Mouse (Mus musculus): ENCODE measurements around the gene Usp20.

The Usp20 gene

GRCm38 (mm10) chr2:31040043-31040442 is 58.0 kb downstream of the Usp20 start:
- no peak for DNase-seq (ENCODE audit: low read depth, low spot score)

DNA sequence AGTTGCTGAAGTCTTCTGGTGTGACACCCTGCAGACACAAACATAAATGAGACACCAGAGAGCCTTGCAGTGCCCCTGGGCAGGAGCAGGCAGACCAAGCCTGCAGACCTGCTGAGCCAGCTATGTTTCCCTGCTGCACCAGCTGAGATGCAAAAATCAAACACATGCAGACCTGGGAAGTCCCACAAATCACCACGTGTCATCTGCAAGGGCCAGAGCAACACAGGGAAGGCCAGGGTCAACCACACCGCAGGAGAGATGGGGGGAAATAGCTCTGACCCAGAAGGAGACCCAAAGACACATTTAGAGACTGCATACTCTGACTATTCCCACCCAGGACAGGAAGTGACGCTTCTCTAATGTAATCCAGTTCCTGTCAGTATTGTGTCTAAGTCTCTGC is 58.4 kb downstream of the Usp20 start:
- DNase-seq (ENCODE audit: low read depth, low spot score) = no peak

DNA sequence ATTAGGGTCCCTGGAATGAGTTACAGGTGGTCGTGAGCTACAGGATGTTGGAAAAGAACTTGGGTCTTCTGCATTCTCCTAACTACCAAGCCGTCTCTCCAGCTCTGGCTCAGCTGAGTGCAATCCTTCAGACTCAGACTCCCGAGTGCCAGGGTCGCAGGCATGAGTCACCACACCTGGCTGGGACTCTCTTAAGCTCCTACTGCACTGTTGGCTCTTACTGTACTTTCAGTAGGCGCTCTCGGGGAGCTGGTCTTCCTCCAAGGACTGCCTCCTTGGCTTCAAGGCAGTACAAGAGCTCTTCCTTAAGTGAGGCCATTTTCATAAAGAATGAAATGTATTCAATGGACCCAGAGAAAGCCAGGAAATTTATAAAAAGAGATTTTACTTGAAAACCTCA is 59.3 kb downstream of the Usp20 start:
- DNase-seq (ENCODE audit: low read depth, low spot score) = no peak

GRCm38 (mm10) chr2:31042881-31043280 is 60.8 kb downstream of the Usp20 start:
- DNase-seq (ENCODE audit: low read depth, low spot score) = no peak

DNA sequence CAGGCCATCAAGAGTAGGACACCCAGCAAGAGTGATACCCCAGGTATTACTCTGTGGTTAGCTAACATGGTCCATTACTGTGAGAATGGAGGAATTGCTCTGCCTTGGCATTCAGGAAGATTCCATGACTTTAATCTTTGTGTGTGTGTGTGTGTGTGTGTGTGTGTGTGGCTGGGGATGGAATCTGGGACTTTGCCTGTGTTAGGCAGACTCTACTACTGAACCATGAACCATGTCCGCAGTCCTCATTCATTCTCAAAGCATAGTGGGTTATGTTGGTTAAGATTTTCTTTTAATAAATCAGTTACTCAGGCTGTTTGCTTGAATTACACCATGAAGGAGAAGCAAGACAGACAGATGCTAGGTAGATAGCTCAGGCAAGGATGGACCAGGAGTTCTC is 61.8 kb downstream of the Usp20 start:
- no peak for DNase-seq (ENCODE audit: low read depth, low spot score)

GRCm38 (mm10) chr2:31048037-31048436 is 66.0 kb downstream of the Usp20 start:
- no peak for DNase-seq (ENCODE audit: low read depth, low spot score)

DNA sequence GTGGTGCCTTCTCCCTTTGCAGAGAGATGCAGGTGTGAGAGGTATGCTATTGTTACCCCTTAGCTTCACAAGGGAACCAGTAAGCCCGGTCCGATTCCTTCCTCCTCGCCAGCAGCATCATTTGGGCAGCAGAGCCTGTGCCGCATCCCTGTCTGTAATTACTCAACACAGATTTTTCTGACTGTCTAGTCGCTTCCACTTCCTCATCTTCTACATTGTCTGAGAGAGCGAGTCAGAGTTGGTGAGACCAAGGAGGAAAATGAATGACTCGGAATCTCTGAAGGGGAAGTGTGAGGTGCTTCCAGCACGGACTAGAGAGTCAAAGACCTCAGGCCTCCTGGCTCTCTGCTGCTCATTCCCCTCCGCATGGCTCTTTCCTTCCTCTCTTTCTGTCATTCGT is 70.4 kb downstream of the Usp20 start:
- DNase-seq (ENCODE audit: low read depth, low spot score) = no peak

- DNase-seq (ENCODE audit: low read depth, low spot score) = no peak
Measured at GRCm38 (mm10) chr2:31053426-31053825, 71.3 kb downstream of the Usp20 start.

GRCm38 (mm10) chr2:31053851-31054340 is 71.8 kb downstream of the Usp20 start:
- DNase-seq (ENCODE audit: low read depth, low spot score) = no peak

DNA sequence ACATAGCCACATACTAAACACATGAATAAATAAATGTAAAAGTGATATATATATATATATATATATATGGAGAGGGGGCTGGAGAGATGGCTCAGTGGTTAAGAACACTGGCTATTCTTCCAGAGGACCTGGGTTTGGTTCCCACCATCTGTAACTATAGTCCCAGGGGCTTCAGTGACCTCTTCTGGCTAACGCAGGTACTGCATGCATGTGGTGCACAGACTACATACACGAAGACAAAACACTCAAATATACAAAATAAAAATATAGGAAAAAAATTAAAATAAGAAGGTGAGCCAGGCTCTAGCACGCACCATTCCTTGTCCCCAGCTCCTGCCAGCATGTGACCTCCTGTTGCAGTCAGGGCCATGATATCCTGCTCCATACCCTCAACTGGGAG is 74.0 kb downstream of the Usp20 start:
- DNase-seq (ENCODE audit: low read depth, low spot score) = no peak

DNA sequence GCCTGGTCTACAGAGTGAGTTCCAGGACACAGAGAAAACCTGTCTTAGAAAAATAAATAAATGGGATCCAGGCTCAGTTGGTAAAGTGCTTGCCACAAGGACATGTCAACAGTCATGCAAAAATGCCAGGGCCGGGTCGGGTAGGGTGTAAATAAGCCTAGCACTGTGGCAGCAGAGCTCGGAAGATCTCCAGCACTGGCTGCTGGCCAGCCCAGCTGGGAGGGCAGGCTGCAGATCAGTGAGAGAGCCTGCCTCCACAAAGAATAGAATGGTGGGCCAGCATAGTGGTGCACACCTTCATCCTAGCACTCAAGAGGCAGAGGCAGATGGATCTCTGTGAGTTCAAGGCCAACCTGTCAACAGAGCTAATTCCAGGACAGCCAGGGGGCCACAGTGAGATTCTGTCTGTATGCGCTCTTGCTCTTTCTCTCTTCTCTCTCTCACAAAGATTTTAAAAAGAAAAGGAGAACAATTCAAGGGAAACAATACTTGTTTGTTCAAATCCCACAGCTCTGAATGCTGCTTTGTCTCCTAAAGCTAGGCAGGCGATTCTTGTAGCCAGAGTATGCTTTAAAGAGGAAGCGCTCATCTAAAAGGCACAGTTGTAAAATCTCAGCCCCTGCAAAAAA is 75.6 kb downstream of the Usp20 start:
- DNase-seq (ENCODE audit: low read depth, low spot score) = no peak

DNA sequence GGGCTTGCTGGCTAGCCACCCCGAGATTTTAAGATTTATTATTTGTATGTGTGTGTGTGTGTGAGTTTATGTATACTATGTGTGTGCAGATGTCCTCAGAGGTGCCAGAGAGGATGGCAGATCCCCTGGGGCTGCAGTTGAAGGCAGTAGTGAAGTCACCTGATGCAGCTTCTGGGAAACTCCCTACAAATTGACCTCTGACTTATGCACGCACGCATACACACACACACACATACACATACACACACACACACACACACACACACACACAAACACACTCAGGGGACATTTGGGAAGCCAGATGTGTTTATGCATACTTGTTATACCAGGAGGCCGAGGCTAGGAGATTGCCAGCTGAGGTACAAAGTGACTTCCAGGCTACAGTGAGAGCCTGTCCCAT is 76.4 kb downstream of the Usp20 start:
- DNase-seq (ENCODE audit: low read depth, low spot score) = no peak

DNA sequence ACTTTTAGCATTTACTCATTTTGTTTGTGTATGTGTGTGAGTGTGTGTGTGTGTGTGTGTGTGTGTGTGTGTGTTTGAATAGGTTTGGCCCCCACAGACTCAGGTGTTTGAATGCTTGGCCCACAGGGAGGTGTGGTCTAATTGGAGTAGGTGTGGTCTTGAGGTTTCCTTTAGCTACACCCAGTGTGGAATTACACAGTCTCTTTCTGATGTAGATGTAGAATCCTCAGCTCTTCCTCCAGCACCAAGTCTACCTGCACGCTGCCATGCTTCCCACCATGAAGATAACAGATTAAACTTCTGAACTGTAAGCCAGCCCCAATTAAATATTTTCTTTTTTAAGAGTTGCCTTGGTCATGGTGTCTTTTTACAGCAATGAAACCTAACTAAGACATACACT is 78.2 kb downstream of the Usp20 start:
- no peak for DNase-seq (ENCODE audit: low read depth, low spot score)

DNA sequence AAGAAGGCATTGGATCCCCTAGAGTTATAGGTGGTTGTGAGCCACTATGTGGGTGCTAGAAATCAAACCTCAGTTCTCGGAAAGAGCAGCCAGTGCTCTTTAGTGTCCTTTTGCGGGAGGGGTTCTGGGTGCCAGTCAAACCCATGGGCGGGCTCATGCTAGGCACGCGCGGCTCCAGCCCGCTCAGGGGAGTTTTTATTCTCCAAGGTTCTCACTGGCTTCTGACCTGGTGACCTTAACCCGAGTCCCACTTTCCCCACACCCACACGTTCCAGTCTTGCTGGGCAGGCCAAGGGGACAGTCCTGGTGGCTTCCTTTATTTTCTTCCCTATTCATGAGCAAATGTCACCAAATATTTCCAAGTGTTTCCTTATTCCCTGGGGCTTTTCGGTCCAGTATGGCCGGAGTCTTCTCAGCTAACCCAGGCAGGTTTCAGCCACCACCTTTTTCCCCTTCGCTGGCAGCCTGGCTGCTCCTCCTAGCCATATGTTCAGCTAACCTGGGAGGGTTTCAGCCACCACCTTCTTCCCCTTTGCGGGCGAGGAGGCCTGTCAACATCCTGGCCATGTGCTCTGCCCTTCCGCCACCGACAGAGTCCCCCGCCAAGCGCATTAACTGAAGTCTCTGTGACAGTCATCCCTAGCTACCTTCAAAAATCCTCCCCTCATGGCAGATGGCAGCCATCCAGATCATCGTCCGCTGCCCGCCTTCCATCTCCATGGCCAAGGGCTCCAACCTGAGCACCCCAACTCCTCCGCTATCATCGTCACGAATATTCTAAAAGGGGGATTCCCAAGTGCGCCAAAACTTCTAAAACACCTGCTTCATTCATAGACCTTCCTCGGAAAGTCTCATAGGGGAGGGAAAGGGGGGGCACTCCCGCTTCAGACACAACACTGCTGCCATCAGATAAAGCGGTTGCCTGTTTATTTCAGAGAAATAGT is 79.0 kb downstream of the Usp20 start:
- DNase-seq (ENCODE audit: low read depth, low spot score) = no peak

DNA sequence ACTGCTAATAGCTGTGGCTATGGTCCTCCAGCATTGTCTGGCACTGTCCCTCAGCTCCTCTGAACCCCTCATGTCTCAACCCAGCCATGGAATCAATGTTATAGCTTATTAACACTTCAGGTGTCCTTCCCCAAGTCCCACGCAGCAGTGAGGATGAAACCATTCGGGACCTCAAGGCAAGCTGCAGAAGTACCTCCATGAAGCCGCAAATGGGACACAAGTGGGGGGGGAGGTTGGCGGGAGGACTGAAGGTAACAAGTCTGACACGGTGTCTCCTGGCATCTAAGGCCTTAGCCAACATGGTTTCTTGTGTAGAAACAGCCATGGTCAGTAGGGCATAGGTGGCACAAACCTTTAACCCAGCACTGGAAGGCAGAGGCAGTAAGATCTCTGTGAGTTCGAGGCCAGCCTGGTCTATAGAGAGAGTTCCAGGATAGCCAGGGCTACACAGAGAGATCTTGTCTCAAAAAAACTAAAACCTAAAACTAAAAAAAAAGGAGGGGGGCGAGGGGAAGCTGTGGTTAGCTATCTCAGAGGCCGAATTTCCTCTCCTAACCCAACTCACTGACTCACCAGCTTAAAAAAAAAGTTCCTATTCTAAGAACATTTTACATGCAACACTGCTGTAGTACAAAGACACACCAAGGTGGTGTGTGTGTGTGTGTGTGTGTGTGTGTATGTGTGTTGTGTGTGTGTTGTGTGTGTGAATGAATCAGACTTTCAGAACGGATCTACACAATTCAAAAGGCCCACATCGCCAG is 80.0 kb downstream of the Usp20 start:
- DNase-seq (ENCODE audit: low read depth, low spot score) = no peak

GRCm38 (mm10) chr2:31066019-31066789 is 84.1 kb downstream of the Usp20 start:
- no peak for DNase-seq (ENCODE audit: low read depth, low spot score)

DNA sequence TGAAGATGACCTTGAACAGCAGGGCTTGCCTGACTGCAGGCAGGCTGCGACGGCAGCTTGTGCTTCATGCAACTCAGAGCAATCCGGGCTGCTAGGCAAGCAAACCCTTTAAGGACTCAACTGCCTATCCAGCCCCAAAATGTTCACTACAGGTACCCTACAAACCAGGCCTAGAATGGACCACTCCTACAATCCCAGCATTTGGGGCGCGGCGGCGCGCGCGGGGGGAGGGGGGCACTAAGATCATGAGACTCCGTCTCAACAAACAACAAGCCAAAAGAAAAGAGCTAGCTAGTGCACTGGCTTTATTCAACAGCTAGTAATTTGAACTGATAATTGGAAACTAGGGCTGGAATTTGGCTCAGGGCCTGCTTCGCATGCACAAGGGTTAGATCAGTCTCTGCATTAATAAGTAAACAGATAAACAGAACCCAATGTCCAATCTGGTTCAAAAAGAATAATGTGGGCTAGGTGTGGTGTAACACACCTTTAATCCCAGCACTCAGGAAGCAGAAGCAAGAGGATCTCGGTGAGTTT is 85.0 kb downstream of the Usp20 start:
- DNase-seq (ENCODE audit: low read depth, low spot score) = no peak

GRCm38 (mm10) chr2:31067696-31068245 is 85.7 kb downstream of the Usp20 start:
- no peak for DNase-seq (ENCODE audit: low read depth, low spot score)

- no peak for DNase-seq (ENCODE audit: low read depth, low spot score)
Measured at GRCm38 (mm10) chr2:31068246-31069113, 86.4 kb downstream of the Usp20 start.

GRCm38 (mm10) chr2:31069114-31069445 is 87.0 kb downstream of the Usp20 start:
- DNase-seq (ENCODE audit: low read depth, low spot score) = no peak
